Mouse (Mus musculus): ENCODE results near the gene Kdm4d. TPM values are rescaled to one million over a fixed set of nuclear protein-coding genes. Genes with fewer than 3 reads are reported as not detected.
A peak's percentile ranks its signal among the peaks of the same experiment; 100 is the strongest.
"Not testable (repeated sequence)": the region's sequence is repeated elsewhere in the genome, so short reads cannot be mapped to it uniquely, and the experiment has no call there.

Kdm4d gene
- polyA plus RNA-seq, 1 experiment: not detected

DNA sequence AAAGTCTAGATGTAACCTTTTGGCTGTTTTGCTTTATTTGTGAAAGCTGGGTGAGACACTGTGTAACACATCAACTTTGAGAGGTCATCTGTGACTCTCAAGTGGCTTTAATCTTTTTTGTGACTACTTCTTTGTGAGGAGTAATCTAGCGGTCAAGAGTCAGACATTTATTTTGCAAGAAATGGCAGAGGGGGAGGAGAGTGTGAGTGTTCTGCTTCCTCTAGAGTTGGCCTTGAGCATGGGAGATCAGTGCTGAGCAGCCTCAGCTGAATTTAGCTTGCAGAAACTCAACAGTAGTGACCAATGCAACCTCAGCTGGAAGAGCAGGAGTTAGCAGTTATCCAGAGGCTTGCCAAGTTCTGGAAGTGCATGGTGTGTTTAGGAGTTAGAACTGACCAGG is 37.7 kb downstream of the Kdm4d start:
- DNase-seq (ENCODE audit: low read depth, low spot score): not testable (repeated sequence)
- WGBS: 90% methylated on average over 1 of the region's 1 CpGs

- DNase-seq (ENCODE audit: low read depth, low spot score): no peak
- WGBS: 86% methylated on average over 3 of the region's 3 CpGs
Measured at GRCm38 (mm10) chr9:14456320-14456719, 44.0 kb downstream of the Kdm4d start.

DNA sequence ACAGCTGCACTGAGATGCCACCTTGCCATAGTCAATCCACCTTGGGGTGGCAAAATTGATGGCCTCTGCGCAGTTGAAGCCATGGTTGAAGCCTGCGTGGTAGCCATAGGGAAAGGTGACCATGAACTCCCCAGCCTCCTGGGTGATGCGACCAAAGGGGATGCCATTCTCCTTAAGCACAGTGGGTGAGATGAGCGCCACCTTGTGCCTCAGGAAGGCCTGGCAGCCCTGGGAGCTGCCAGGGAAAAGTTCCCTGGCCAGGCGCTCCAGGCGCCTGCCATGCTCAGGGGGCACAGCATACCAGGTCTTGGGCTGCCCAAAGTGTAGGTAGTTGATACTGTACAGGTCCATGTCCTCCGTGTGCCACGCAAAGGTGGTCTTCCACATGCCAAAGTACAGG is 49.2 kb downstream of the Kdm4d start:
- not testable (repeated sequence) for DNase-seq (ENCODE audit: low read depth, low spot score)
- 61% methylated on average over 8 of the region's 8 CpGs for WGBS

- not testable (repeated sequence) for DNase-seq (ENCODE audit: low read depth, low spot score)
- WGBS: 85% methylated on average over 2 of the region's 2 CpGs
Measured at GRCm38 (mm10) chr9:14447086-14447485, 53.2 kb downstream of the Kdm4d start.

DNA sequence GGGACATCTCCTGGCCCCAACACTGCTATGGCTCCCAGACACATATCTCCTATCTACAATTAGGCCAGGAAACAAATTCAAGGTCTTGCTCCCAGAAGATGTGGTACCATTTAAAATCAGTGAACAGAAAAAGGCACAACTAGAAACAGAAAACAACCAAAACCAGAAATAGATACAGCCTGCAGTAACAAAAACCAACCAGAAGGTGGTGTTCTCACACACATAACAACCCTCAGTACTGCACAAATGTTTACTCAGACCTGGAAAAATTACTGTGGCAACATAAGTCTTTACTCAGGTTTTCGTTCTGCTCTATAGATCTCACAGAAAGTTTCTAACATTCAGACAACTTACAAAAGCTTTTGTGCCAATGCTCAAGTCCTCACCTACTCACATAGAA is 59.9 kb downstream of the Kdm4d start:
- 88% methylated on average over 1 of the region's 1 CpGs for WGBS
- no peak for DNase-seq (ENCODE audit: low read depth, low spot score)

- WGBS: 38% methylated on average over 11 of the region's 11 CpGs
- DNase-seq (ENCODE audit: low read depth, low spot score): peak; percentile 46
Measured at GRCm38 (mm10) chr9:14433252-14433939, 66.9 kb downstream of the Kdm4d start.

Other genes starting within 250 kb of the Kdm4d start
- 3.2 and 5.1 TPM in 2 replicates for gene Sesn3, start 225.4 kb downstream of the Kdm4d start, polyA plus RNA-seq (2012; rRNA removed)
- 43.6 and 64.7 TPM in 2 replicates for gene Endod1, start 119.0 kb downstream of the Kdm4d start, polyA plus RNA-seq (2012; rRNA removed)
- gene Cwc15, start 135 bp upstream of the Kdm4d start, polyA plus RNA-seq (2012; rRNA removed): 15.3 and 18.9 TPM in 2 replicates
- 4.9 and 5.9 TPM in 2 replicates for gene Amotl1, start 144.6 kb upstream of the Kdm4d start, polyA plus RNA-seq (2012; rRNA removed)
- gene Piwil4, start 240.3 kb upstream of the Kdm4d start, polyA plus RNA-seq (2012; rRNA removed): 1.4 and 2.0 TPM in 2 replicates